In the genomic region with DNA sequence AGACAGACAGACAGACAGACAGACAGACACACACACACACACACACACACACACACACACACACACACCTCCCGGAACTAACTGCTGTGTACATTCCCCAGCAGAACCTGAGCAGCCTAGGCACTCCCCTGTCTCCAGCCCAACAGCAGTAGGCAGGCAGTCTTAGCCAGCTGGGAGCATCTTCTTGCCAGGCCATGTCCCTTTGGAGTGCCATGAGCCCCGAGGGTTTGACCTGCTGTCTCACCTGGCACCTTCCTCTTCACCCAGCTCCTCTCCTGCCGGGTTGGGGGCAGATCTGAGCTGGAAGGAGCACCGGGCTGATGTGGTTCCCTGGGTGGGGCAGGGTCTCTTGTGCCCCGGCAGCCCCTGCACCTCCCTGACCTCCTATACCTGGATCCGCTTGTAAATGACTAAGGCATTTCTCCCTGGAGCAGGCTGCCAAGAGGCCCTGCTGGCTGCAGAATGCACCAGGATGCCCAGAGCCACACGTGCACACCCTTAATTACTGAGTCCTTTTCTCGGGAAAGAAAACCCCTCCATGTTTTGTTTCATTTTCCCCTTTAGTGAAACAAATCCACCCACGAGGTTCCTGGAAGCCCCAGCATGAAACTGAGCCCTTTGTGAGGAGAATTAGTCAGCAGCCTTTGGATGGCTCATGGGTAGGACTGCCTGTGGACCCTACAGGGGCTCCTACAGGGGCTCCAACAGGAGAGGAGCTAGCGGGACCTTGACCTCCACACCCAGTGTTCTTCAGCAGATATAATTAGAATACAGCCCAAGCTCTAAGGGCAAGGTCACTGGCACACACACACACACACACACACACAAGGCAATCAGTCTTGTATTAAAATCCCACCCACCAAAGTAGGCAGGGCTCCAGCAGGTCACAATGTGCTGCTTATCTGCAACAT, we compare ENCODE assay signal across 12 mouse cellular contexts. TPM values are rescaled to one million over a fixed set of nuclear protein-coding genes. Genes with fewer than 3 reads are reported as not detected.
DNase-seq lines count a peak whose midpoint lies in the region; ATAC-seq lines count a peak whose summit lies in the region.
"Had no signal": no experiment of that assay in that cellular context is flagged by ENCODE, and none has a peak within 500 bp of the region (broad histone marks: within the 10 kb centered on the region; RNA-seq: fewer than 3 reads in every experiment).

No protein-coding gene starts in this region.

- intact Hi-C loops in left cerebral cortex, postnatal 4 days (cut with DNase I): no loop called here

- no peak for ATAC-seq in forebrain, embryonic 14.5 days
- no peak for ATAC-seq in forebrain, embryonic 15.5 days (replicated peaks)
- no peak for ATAC-seq in neural tube, embryonic 13.5 days (ENCODE audit: low read depth)
- no peak for ATAC-seq in neural tube, embryonic 15.5 days (ENCODE audit: low FRiP score)
- ATAC-seq in intestine, embryonic 16.5 days: peak; percentile 58
- no peak for ATAC-seq in inflammation-experienced regulatory T-cells, adult 6 months

- peak; percentile 32 for DNase-seq in forebrain, embryonic 14.5 days (ENCODE audit: low spot score)
- no peak for DNase-seq in left cerebral cortex, postnatal 4 days
- no peak for DNase-seq in B cell, adult 2 months
- DNase-seq: kidney, adult 8-10 months; liver; thymus, adult 2 months had no signal

- no peaks in the 10 kb centered on the region for H3K36me3 ChIP-seq in forebrain, embryonic 14.5 days (ENCODE audit: control insufficient read depth, insufficient read depth, low read length)
- no peaks in the 10 kb centered on the region for H3K36me3 ChIP-seq in forebrain, embryonic 15.5 days
- H3K36me3 ChIP-seq in neural tube, embryonic 13.5 days: no peaks in the 10 kb centered on the region
- no peaks in the 10 kb centered on the region for H3K36me3 ChIP-seq in neural tube, embryonic 15.5 days
- no peaks in the 10 kb centered on the region for H3K36me3 ChIP-seq in intestine, embryonic 16.5 days (ENCODE audit: control insufficient read depth, insufficient read depth, low read length)
- H3K36me3 ChIP-seq: heart, embryonic 13.5 days had no signal

- H3K4me1 ChIP-seq in forebrain, embryonic 14.5 days (ENCODE audit: control insufficient read depth, insufficient read depth, low read length): peaks cover 6% of the 10 kb centered on the region; the same call in 1 of the 2 replicates
- H3K4me1 ChIP-seq in forebrain, embryonic 15.5 days: peaks cover 22% of the 10 kb centered on the region
- H3K4me1 ChIP-seq in neural tube, embryonic 13.5 days (replicated peaks): peaks cover 61% of the 10 kb centered on the region
- peaks cover 45% of the 10 kb centered on the region for H3K4me1 ChIP-seq in neural tube, embryonic 15.5 days
- H3K4me1 ChIP-seq in intestine, embryonic 16.5 days (ENCODE audit: control insufficient read depth, insufficient read depth, low read length): peaks cover 65% of the 10 kb centered on the region

- 0 out of 2 replicates have a peak overlapping the region, but pooled peaks have one; percentile 5 for H3K27ac ChIP-seq in forebrain, embryonic 14.5 days (ENCODE audit: low read depth, low read length)
- no peak overlapping the region for H3K27ac ChIP-seq in forebrain, embryonic 15.5 days (replicated peaks)
- no peak overlapping the region for H3K27ac ChIP-seq in neural tube, embryonic 13.5 days (replicated peaks)
- H3K27ac ChIP-seq in neural tube, embryonic 15.5 days (replicated peaks): no peak overlapping the region
- no peak overlapping the region for H3K27ac ChIP-seq in intestine, embryonic 16.5 days (ENCODE audit: low read length)
- H3K27ac ChIP-seq: heart, embryonic 13.5 days had no signal

- no peak overlapping the region for H3K4me3 ChIP-seq in forebrain, embryonic 14.5 days (ENCODE audit: low read depth, low read length)
- no peak overlapping the region for H3K4me3 ChIP-seq in forebrain, embryonic 15.5 days
- H3K4me3 ChIP-seq in neural tube, embryonic 13.5 days: no peak overlapping the region
- no peak overlapping the region for H3K4me3 ChIP-seq in neural tube, embryonic 15.5 days (replicated peaks)
- no peak overlapping the region for H3K4me3 ChIP-seq in intestine, embryonic 16.5 days (ENCODE audit: low read length)
- H3K4me3 ChIP-seq: heart, embryonic 13.5 days had no signal

- WGBS in forebrain, embryonic 14.5 days: 36% methylated on average over 10 of the region's 10 CpGs
- 35% methylated on average over 10 of the region's 10 CpGs for WGBS in forebrain, embryonic 15.5 days
- WGBS in neural tube, embryonic 13.5 days: 50% methylated on average over 10 of the region's 10 CpGs
- 45% methylated on average over 10 of the region's 10 CpGs for WGBS in neural tube, embryonic 15.5 days
- 33% methylated on average over 10 of the region's 10 CpGs for WGBS in intestine, embryonic 16.5 days

- no peaks in the 10 kb centered on the region for H3K27me3 ChIP-seq in forebrain, embryonic 14.5 days (replicated peaks; ENCODE audit: control insufficient read depth, insufficient read depth, low read length)
- H3K27me3 ChIP-seq in forebrain, embryonic 15.5 days: no peaks in the 10 kb centered on the region
- no peaks in the 10 kb centered on the region for H3K27me3 ChIP-seq in neural tube, embryonic 13.5 days
- H3K27me3 ChIP-seq in neural tube, embryonic 15.5 days (replicated peaks): no peaks in the 10 kb centered on the region
- no peaks in the 10 kb centered on the region for H3K27me3 ChIP-seq in intestine, embryonic 16.5 days (replicated peaks; ENCODE audit: control insufficient read depth, insufficient read depth, low read length)

- no peak overlapping the region for H3K4me2 ChIP-seq in forebrain, embryonic 14.5 days (ENCODE audit: low read length)
- H3K4me2 ChIP-seq in forebrain, embryonic 15.5 days (replicated peaks): no peak overlapping the region
- no peak overlapping the region for H3K4me2 ChIP-seq in neural tube, embryonic 13.5 days
- H3K4me2 ChIP-seq in neural tube, embryonic 15.5 days: no peak overlapping the region
- H3K4me2 ChIP-seq in intestine, embryonic 16.5 days (ENCODE audit: low read depth, low read length): peak overlapping the region; percentile 27; the same call in 1 of the 2 replicates
- H3K4me2 ChIP-seq: heart, embryonic 13.5 days had no signal

- H3K9me3 ChIP-seq in forebrain, embryonic 14.5 days (replicated peaks; ENCODE audit: control insufficient read depth, low read length): no peaks in the 10 kb centered on the region
- no peaks in the 10 kb centered on the region for H3K9me3 ChIP-seq in forebrain, embryonic 15.5 days
- no peaks in the 10 kb centered on the region for H3K9me3 ChIP-seq in neural tube, embryonic 13.5 days
- H3K9me3 ChIP-seq in neural tube, embryonic 15.5 days (replicated peaks): no peaks in the 10 kb centered on the region
- H3K9me3 ChIP-seq in intestine, embryonic 16.5 days (ENCODE audit: control insufficient read depth, low read length): no peaks in the 10 kb centered on the region
- H3K9me3 ChIP-seq: heart, embryonic 13.5 days had no signal

- no peak overlapping the region for H3K9ac ChIP-seq in forebrain, embryonic 14.5 days (ENCODE audit: low read length)
- H3K9ac ChIP-seq in forebrain, embryonic 15.5 days (replicated peaks): no peak overlapping the region
- H3K9ac ChIP-seq in neural tube, embryonic 13.5 days: 0 out of 2 replicates have a peak overlapping the region, but pooled peaks have one; percentile 34
- no peak overlapping the region for H3K9ac ChIP-seq in neural tube, embryonic 15.5 days (replicated peaks)
- peak overlapping the region; percentile 23; the same call in 1 of the 2 replicates for H3K9ac ChIP-seq in intestine, embryonic 16.5 days (ENCODE audit: low read depth, low read length)

RNA-seq across cellular contexts. Expression of a gene that starts 11.8 kb away (rescaled TPM):
- polyA plus RNA-seq in forebrain, embryonic 14.5 days (2014; fragmentation: Nextera tagmentation; extraction: Ambion mirVana): 4.8 and 6.2 TPM in 2 replicates
- 6.0 and 6.8 TPM in 2 replicates for polyA plus RNA-seq in forebrain, embryonic 15.5 days (2015; fragmentation: Nextera tagmentation; extraction: Ambion mirVana)
- polyA plus RNA-seq in neural tube, embryonic 13.5 days (2015; fragmentation: Nextera tagmentation; extraction: Ambion mirVana): 9.0 and 9.5 TPM in 2 replicates
- 7.7 and 9.8 TPM in 2 replicates for polyA plus RNA-seq in neural tube, embryonic 15.5 days (2015; fragmentation: Nextera tagmentation; extraction: Ambion mirVana)
- polyA plus RNA-seq in intestine, embryonic 16.5 days (2015; fragmentation: Nextera tagmentation; extraction: Ambion mirVana): 17.0 and 20.6 TPM in 2 replicates
- total RNA-seq in left cerebral cortex, postnatal 4 days (2021): 10 to 100 TPM; 13.9 to 15.3 TPM
- 1 to 10 TPM; 1.7 to 8.9 (median 7.9) TPM for polyA plus RNA-seq in inflammation-experienced regulatory T-cells, adult 6 months (2017; shearing (Covaris generic))

Comparison
In these comparisons a context has a peak if more than half of its experiments do, and no peak if none do; other contexts are left out.
1. H3K9ac ChIP-seq: peak in neural tube, embryonic 13.5 days (single experiment) and intestine, embryonic 16.5 days (single experiment); none in forebrain, embryonic 14.5 days (single experiment), forebrain, embryonic 15.5 days (single experiment) and neural tube, embryonic 15.5 days (single experiment).